Mouse (Mus musculus) limb, embryonic 11.5 days (tissue): ENCODE measurements around the gene Ssty1. TPM values are rescaled to one million over a fixed set of nuclear protein-coding genes. Genes with fewer than 3 reads are reported as not detected.
"Not testable (repeated sequence)": the region's sequence is repeated elsewhere in the genome, so short reads cannot be mapped to it uniquely, and the experiment has no call there.

Experiments used
- ATAC-seq: fragments of 200-750 bp; cut with Nextera tagmentation; 2 replicates; pipeline ENCODE4 v1.8.0; 2017; ENCODE audit warnings: low read depth; ENCODE audit not compliant: insufficient number of reproducible peaks, low FRiP score, low TSS enrichment
- DNase-seq: peaks from one replicate; pipeline ENCODE4 v3.0.0-alpha.2; 2015; ENCODE audit warnings: low spot score
- H3K27ac ChIP-seq: fragments of 300-500 bp; sonication (generic); replicated peaks from 2 replicates; pipeline ENCODE4 v1.5.1; 2014; ENCODE audit warnings: low read depth, mild to moderate bottlenecking, low read length
- H3K27me3 ChIP-seq: fragments of 300-500 bp; sonication (generic); 2 replicates; pipeline ENCODE4 v1.6.1; 2014; ENCODE audit warnings: mild to moderate bottlenecking, low read length, mixed read lengths; ENCODE audit not compliant: control insufficient read depth, insufficient read depth
- H3K36me3 ChIP-seq: fragments of 300-500 bp; sonication (generic); 2 replicates; pipeline ENCODE4 v1.6.1; 2014; ENCODE audit warnings: mild to moderate bottlenecking, low read length, moderate library complexity, mixed read lengths; ENCODE audit not compliant: control insufficient read depth, insufficient read depth
- H3K4me1 ChIP-seq: fragments of 300-500 bp; sonication (generic); 2 replicates; pipeline ENCODE4 v1.6.1; 2014; ENCODE audit warnings: low read length, mixed read lengths; ENCODE audit not compliant: control insufficient read depth, insufficient read depth
- H3K4me2 ChIP-seq: fragments of 300-500 bp; sonication (generic); 2 replicates; pipeline ENCODE4 v1.6.1; 2014; ENCODE audit warnings: low read depth, mild to moderate bottlenecking, moderate library complexity; ENCODE audit not compliant: severe bottlenecking
- H3K4me3 ChIP-seq: fragments of 300-500 bp; sonication (generic); 2 replicates; pipeline ENCODE4 v1.5.1; 2014; ENCODE audit warnings: low read depth, low read length
- H3K9ac ChIP-seq: fragments of 300-500 bp; sonication (generic); 2 replicates; pipeline ENCODE4 v1.6.1; 2014; ENCODE audit warnings: mild to moderate bottlenecking, low read length
- H3K9me3 ChIP-seq: fragments of 300-500 bp; sonication (generic); 2 replicates; pipeline ENCODE4 v1.6.1; 2016; ENCODE audit warnings: low read length; ENCODE audit not compliant: control insufficient read depth
- WGBS: fragments of 180-500 bp; shearing (Covaris S2); extraction: QIAGEN DNeasy Blood & Tissue Kit; methylation state at CpG from one replicate; pipeline ENCODE4 v1.1.7; 2014; 5-methylcytosine and 5-hydroxymethylcytosine counted together
- polyA plus RNA-seq: library from polyadenylated mRNA; unstranded; fragments of >200 nt; fragmentation: Nextera tagmentation; extraction: Ambion mirVana; gene quantifications from 2 replicates; pipeline ENCODE4 v1.2.1, GENCODE M21; 2014

Gene Ssty1
- polyA plus RNA-seq, result not detected in 2 replicates

DNA sequence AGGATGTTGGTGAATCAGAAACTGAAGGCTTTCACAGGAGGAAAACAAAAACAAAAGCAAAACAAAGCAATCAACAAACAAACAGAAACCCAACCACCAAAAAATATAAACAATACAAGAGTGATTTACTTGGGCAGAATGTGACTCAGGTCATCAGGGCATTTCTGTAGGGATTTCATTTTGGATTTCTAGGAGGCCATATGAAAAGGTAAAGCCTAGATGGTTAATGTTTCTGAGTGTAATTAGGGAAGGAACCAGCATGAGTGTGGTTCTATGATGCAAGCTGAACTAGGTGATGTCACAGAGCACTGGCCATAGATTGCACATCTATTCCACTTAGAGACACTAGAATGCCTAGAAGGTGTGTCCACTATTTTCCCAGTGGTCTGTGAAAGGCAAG lies at the start of gene Ssty1:
Gene Ssty1, plus strand, starts transcription at position 301 of the 400 bp plus-strand sequence.
- not testable (repeated sequence) for ATAC-seq, H3K9ac ChIP-seq, H3K4me1 ChIP-seq

GRCm38 (mm10) chrY:18061712-18062111 lies 27.2 kb upstream of the Ssty1 start, which contains the start of gene Gm21764:
TSS of gene Gm21764 (minus strand) at chrY:18061812.
- no CpG with 5 or more reads among the region's 3 CpGs for WGBS
- ATAC-seq, H3K4me1 ChIP-seq, H3K4me2 ChIP-seq, H3K27me3 ChIP-seq, H3K27ac ChIP-seq, H3K4me3 ChIP-seq, H3K9me3 ChIP-seq, H3K36me3 ChIP-seq, DNase-seq, H3K9ac ChIP-seq: not testable (repeated sequence)

More for the DNA sequence above, at the start of gene Ssty1:
- not testable (repeated sequence) for H3K4me3 ChIP-seq, H3K36me3 ChIP-seq, H3K27me3 ChIP-seq, H3K9me3 ChIP-seq, H3K27ac ChIP-seq, H3K4me2 ChIP-seq, DNase-seq

Other genes with a start within 250 kb of the Ssty1 start
- gene Gm21904, start 242.8 kb upstream of the Ssty1 start, polyA plus RNA-seq, result not detected in 2 replicates
- gene Gm20772, start 214.4 kb upstream of the Ssty1 start, polyA plus RNA-seq, result not detected in 2 replicates
- gene Gm20831, start 214.4 kb upstream of the Ssty1 start, polyA plus RNA-seq, result not detected in 2 replicates
- gene Srsy, start 151.8 kb upstream of the Ssty1 start, polyA plus RNA-seq, result not detected in 2 replicates
- gene Gm21764, start 27.3 kb upstream of the Ssty1 start, polyA plus RNA-seq, result not detected in 2 replicates